Mouse (Mus musculus) olfactory bulb, adult 2 months (tissue): Measurements from ENCODE around the gene Vps18.

Experiments used
- CTCF ChIP-seq: fragments of 200-500 bp; IDR thresholded peaks from 2 replicates; pipeline ENCODE4 v1.5.1; 2012; ENCODE audit warnings: low read depth, mild to moderate bottlenecking, low read length, moderate library complexity; ENCODE audit not compliant: insufficient read depth
- POLR2A ChIP-seq: fragments of 200-500 bp; IDR thresholded peaks from 2 replicates; pipeline ENCODE4 v1.6.1; 2012; ENCODE audit warnings: mild to moderate bottlenecking, low read depth, low read length, moderate library complexity; ENCODE audit not compliant: insufficient read depth

DNA sequence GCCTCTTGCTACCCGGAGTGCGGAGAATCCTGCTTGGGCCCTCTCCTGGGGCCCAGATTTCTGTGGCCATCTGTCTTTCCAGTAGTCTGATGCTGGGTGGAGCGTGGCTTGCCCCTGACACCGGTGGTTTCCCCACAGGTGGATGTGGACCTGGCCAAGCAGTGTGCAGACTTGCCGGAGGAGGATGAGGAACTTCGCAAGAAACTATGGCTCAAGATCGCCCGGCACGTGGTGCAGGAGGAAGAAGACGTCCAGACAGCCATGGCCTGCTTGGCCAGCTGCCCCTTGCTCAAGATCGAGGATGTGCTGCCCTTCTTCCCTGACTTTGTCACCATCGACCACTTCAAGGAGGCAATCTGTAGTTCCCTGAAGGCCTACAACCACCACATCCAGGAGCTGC, 8.2 kb downstream of the Vps18 start:
- TF ChIP-seq POLR2A = no peak
- TF ChIP-seq CTCF = no peak
